Mouse (Mus musculus) gastrocnemius, adult 8-10 months (tissue): Measurements from ENCODE around the gene Olfr866. TPM values are rescaled to one million over a fixed set of nuclear protein-coding genes. Genes with fewer than 3 reads are reported as not detected.

Experiments used
- DNase-seq, 2 experiments: peaks; one replicate each; pipeline ENCODE4 v3.0.0; 2022; ENCODE audit warnings: low spot score in 2 of 2
- microRNA-seq: library from miRNA; unstranded; fragments of <30 nt; microRNA quantifications from one replicate; pipeline ENCODE4 v1.2.0, GENCODE M21; 2022
- total RNA-seq, 4 experiments: library from RNA; stranded (reverse); gene quantifications; 2 replicates each; pipeline ENCODE4 v1.2.4; 2022

The Olfr866 gene
- not detected for total RNA-seq

GRCm38 (mm10) chr9:20027935-20028334 lies at the start of gene Olfr866:
TSS of gene Olfr866 (minus strand) at chr9:20028035.
- no peak for DNase-seq

- no peak for DNase-seq
Observed at GRCm38 (mm10) chr9:20073523-20074177, 45.8 kb upstream of the Olfr866 start.

GRCm38 (mm10) chr9:20071291-20071690 lies 43.5 kb upstream of the Olfr866 start:
- DNase-seq, result no peak

GRCm38 (mm10) chr9:20070236-20070635 lies 42.4 kb upstream of the Olfr866 start:
- DNase-seq, result no peak

GRCm38 (mm10) chr9:20057462-20057861 lies 29.6 kb upstream of the Olfr866 start, which contains the start of gene Olfr867:
TSS of gene Olfr867 (minus strand) at chr9:20057562.
- no peak for DNase-seq

- DNase-seq, result no peak
Observed at GRCm38 (mm10) chr9:20047964-20048363, 20.1 kb upstream of the Olfr866 start.

Small RNA genes lying within 50 kb of the gene (microRNA-seq; reads per million reads assigned to microRNA genes)
- not detected for gene Gm26231
- gene Gm44395, result not detected

Other genes with a start within 250 kb of the Olfr866 start
- gene Olfr58, start 247.8 kb downstream of the Olfr866 start, total RNA-seq, result not detected
- not detected for gene Olfr859, start 223.1 kb downstream of the Olfr866 start, total RNA-seq
- not detected for gene Olfr860, start 178.3 kb downstream of the Olfr866 start, total RNA-seq
- gene Olfr862, start 140.0 kb downstream of the Olfr866 start, total RNA-seq, result not detected
- gene Olfr77, start 111.2 kb downstream of the Olfr866 start, total RNA-seq, result not detected
- not detected for gene Olfr867, start 29.5 kb upstream of the Olfr866 start, total RNA-seq
- gene Olfr868, start 70.6 kb upstream of the Olfr866 start, total RNA-seq, result not detected
- not detected for gene Olfr869, start 101.0 kb upstream of the Olfr866 start, total RNA-seq
- gene Olfr870, start 146.0 kb upstream of the Olfr866 start, total RNA-seq, result not detected
- gene Olfr871, start 184.2 kb upstream of the Olfr866 start, total RNA-seq, result not detected
- not detected for gene Olfr872, start 209.1 kb upstream of the Olfr866 start, total RNA-seq